Mouse (Mus musculus) limb, embryonic 13.5 days (tissue): ENCODE measurements around the gene Ccdc103. TPM values are rescaled to one million over a fixed set of nuclear protein-coding genes. Genes with fewer than 3 reads are reported as not detected.
A peak's percentile ranks its signal among the peaks of the same experiment; 100 is the strongest.

Experiments used
- ATAC-seq: fragments of 200-750 bp; cut with Nextera tagmentation; 2 replicates; pipeline ENCODE4 v1.8.0; 2017; ENCODE audit warnings: low read depth, moderate number of reproducible peaks, moderate TSS enrichment; ENCODE audit not compliant: low FRiP score
- H3K27ac ChIP-seq: fragments of 300-500 bp; sonication (generic); 2 replicates; pipeline ENCODE4 v1.5.1; 2015; ENCODE audit warnings: inconsistent platforms, mild to moderate bottlenecking, moderate library complexity
- H3K27me3 ChIP-seq: fragments of 300-500 bp; sonication (generic); 2 replicates; pipeline ENCODE4 v1.6.1; 2015; ENCODE audit warnings: mild to moderate bottlenecking, inconsistent platforms
- H3K36me3 ChIP-seq: fragments of 300-500 bp; sonication (generic); 2 replicates; pipeline ENCODE4 v1.6.1; 2015; ENCODE audit warnings: inconsistent platforms, mild to moderate bottlenecking, moderate library complexity
- H3K4me1 ChIP-seq: fragments of 300-500 bp; sonication (generic); 2 replicates; pipeline ENCODE4 v1.6.1; 2015; ENCODE audit warnings: inconsistent platforms
- H3K4me2 ChIP-seq: fragments of 300-500 bp; sonication (generic); replicated peaks from 2 replicates; pipeline ENCODE4 v1.6.1; 2015; ENCODE audit warnings: inconsistent platforms, mild to moderate bottlenecking, moderate library complexity
- H3K4me3 ChIP-seq: fragments of 300-500 bp; sonication (generic); 2 replicates; pipeline ENCODE4 v1.5.1; 2015; ENCODE audit warnings: moderate library complexity, mild to moderate bottlenecking, inconsistent platforms
- H3K9ac ChIP-seq: fragments of 300-500 bp; sonication (generic); 2 replicates; pipeline ENCODE4 v1.6.1; 2015; ENCODE audit warnings: mild to moderate bottlenecking, inconsistent platforms
- H3K9me3 ChIP-seq: fragments of 300-500 bp; sonication (generic); 2 replicates; pipeline ENCODE4 v1.6.1; 2016; ENCODE audit warnings: inconsistent platforms
- WGBS: fragments of 180-500 bp; shearing (Covaris S2); methylation state at CpG from one replicate; pipeline ENCODE4 v1.1.7; 2015; 5-methylcytosine and 5-hydroxymethylcytosine counted together
- polyA plus RNA-seq: library from polyadenylated mRNA; unstranded; fragments of >200 nt; fragmentation: Nextera tagmentation; extraction: Ambion mirVana; gene quantifications from 2 replicates; pipeline ENCODE4 v1.2.1, GENCODE M21; 2015

Ccdc103 gene
- polyA plus RNA-seq, 1 experiment from 2014 or later, result 1.0 TPM

DNA sequence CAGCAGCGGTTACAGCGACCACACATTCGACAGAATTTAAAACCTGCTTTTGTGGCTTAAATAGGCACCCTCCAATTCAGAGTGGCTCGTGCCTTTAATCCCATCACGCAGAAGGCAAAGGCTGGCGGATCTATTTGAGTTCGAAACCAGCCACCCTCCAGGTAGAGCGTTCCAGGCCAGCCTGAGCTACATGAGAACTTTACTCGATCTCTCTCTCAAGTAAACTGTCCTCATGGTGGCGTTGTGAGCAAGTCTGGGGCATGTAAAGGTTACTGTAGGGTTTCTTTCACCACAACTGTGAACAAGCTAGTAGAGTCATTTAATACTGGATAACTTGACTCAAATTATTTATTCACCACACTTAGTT, 44.3 kb downstream of the Ccdc103 start:
- WGBS, result 3% methylated on average over 10 of the region's 10 CpGs
- peak; percentile 29; the same call in 1 of the 2 replicates for ATAC-seq
- H3K9ac ChIP-seq, result peak overlapping the region; percentile 75

GRCm38 (mm10) chr11:102930672-102931071, 49.7 kb downstream of the Ccdc103 start:
- ATAC-seq, result no peak
- 87% methylated on average over 10 of the region's 10 CpGs for WGBS
- H3K4me1 ChIP-seq, result 0 out of 2 replicates have a peak, but pooled peaks cover 1% of the 10 kb centered on the region

More for the DNA sequence above, 44.3 kb downstream of the Ccdc103 start:
- H3K4me2 ChIP-seq, result peak overlapping the region; percentile 78
- H3K9me3 ChIP-seq, result no peaks in the 10 kb centered on the region
- H3K27me3 ChIP-seq, result no peaks in the 10 kb centered on the region
- peaks cover 7% of the 10 kb centered on the region; the same call in 1 of the 2 replicates for H3K36me3 ChIP-seq
- peaks cover 33% of the 10 kb centered on the region for H3K4me1 ChIP-seq
- H3K27ac ChIP-seq, result peak overlapping the region; percentile 88
- peak overlapping the region; percentile 73 for H3K4me3 ChIP-seq

More at GRCm38 (mm10) chr11:102930672-102931071, 49.7 kb downstream of the Ccdc103 start:
- H3K27me3 ChIP-seq, result no peaks in the 10 kb centered on the region; the same call in 1 of the 2 replicates
- no peaks in the 10 kb centered on the region for H3K36me3 ChIP-seq
- no peak overlapping the region for H3K4me3 ChIP-seq
- no peak overlapping the region for H3K9ac ChIP-seq
- no peak overlapping the region for H3K4me2 ChIP-seq
- no peak overlapping the region for H3K27ac ChIP-seq
- H3K9me3 ChIP-seq, result no peaks in the 10 kb centered on the region

Other genes with a start within 250 kb of the Ccdc103 start
- gene Meioc, start 217.5 kb upstream of the Ccdc103 start, polyA plus RNA-seq, result 0.97 and 1.1 TPM in 2 replicates
- gene Ccdc43, start 183.4 kb upstream of the Ccdc103 start, polyA plus RNA-seq, result 45.8 and 46.1 TPM in 2 replicates
- 14.7 and 15.8 TPM in 2 replicates for gene Adam11, start 119.8 kb upstream of the Ccdc103 start, polyA plus RNA-seq
- 75.6 and 78.1 TPM in 2 replicates for gene Gjc1, start 61.5 kb upstream of the Ccdc103 start, polyA plus RNA-seq
- not detected in 2 replicates for gene Higd1b, start 45.4 kb upstream of the Ccdc103 start, polyA plus RNA-seq
- gene Eftud2, start 219 bp upstream of the Ccdc103 start, polyA plus RNA-seq, result 193 and 199 TPM in 2 replicates
- gene Fam187a, start 4.0 kb downstream of the Ccdc103 start, polyA plus RNA-seq, result not detected in 2 replicates
- 0.37 and 0.48 TPM in 2 replicates for gene Gfap, start 19.7 kb downstream of the Ccdc103 start, polyA plus RNA-seq
- gene Kif18b, start 43.9 kb downstream of the Ccdc103 start, polyA plus RNA-seq, result 10.8 and 11.0 TPM in 2 replicates
- 1.4 and 1.7 TPM in 2 replicates for gene C1ql1, start 65.5 kb downstream of the Ccdc103 start, polyA plus RNA-seq
- gene Nmt1, start 147.0 kb downstream of the Ccdc103 start, polyA plus RNA-seq, result 49.6 and 53.2 TPM in 2 replicates
- gene Dcakd, start 147.1 kb downstream of the Ccdc103 start, polyA plus RNA-seq, result 197 and 201 TPM in 2 replicates
- gene Plcd3, start 220.5 kb downstream of the Ccdc103 start, polyA plus RNA-seq, result 4.8 and 5.1 TPM in 2 replicates
- gene Acbd4, start 220.5 kb downstream of the Ccdc103 start, polyA plus RNA-seq, result 14.4 and 17.2 TPM in 2 replicates
- gene Hexim1, start 235.0 kb downstream of the Ccdc103 start, polyA plus RNA-seq, result 5.1 and 5.6 TPM in 2 replicates